Mouse (Mus musculus) ES-E14 (cell line): ENCODE measurements around the gene Btla. TPM values are rescaled to one million over a fixed set of nuclear protein-coding genes. Genes with fewer than 3 reads are reported as not detected.

Experiments
- DNase-seq: peaks from one replicate; pipeline ENCODE4 v3.0.0-alpha.2; 2013; ENCODE audit warnings: low read depth, low spot score
- H3K27ac ChIP-seq: 2 replicates; pipeline ENCODE4 v1.5.1; 2012; ENCODE audit warnings: low read depth, mild to moderate bottlenecking, low read length, moderate library complexity, mixed read lengths; ENCODE audit not compliant: poor library complexity, insufficient read depth, severe bottlenecking
- H3K36me3 ChIP-seq: 2 replicates; pipeline ENCODE4 v1.6.1; 2012; ENCODE audit warnings: mild to moderate bottlenecking, low read length, moderate library complexity, mixed read lengths; ENCODE audit not compliant: control insufficient read depth, poor library complexity, insufficient read depth, severe bottlenecking
- H3K4me1 ChIP-seq, 2 experiments: fragments of 150-350 bp in 1 of 2; sonication (generic) in 1 of 2; 2 replicates each; pipeline ENCODE4 v1.6.1; 2012; ENCODE audit warnings: low read length in 2 of 2, mild to moderate bottlenecking in 1 of 2, mixed read lengths in 1 of 2; ENCODE audit not compliant: control insufficient read depth in 2 of 2, insufficient read depth in 2 of 2, poor library complexity in 1 of 2
- H3K4me3 ChIP-seq, 2 experiments: fragments of 150-350 bp in 1 of 2; sonication (generic) in 1 of 2; 2 replicates each; pipeline ENCODE4 v1.5.1; 2012; ENCODE audit warnings: low read length in 2 of 2, low read depth in 1 of 2, mild to moderate bottlenecking in 1 of 2, mixed read lengths in 1 of 2; ENCODE audit not compliant: insufficient read depth in 1 of 2, poor library complexity in 1 of 2, severe bottlenecking in 1 of 2
- H3K9ac ChIP-seq: 2 replicates; pipeline ENCODE4 v1.6.1; 2012; ENCODE audit warnings: low read depth, mild to moderate bottlenecking, low read length, mixed read lengths; ENCODE audit not compliant: poor library complexity, insufficient read depth, severe bottlenecking
- H3K9me3 ChIP-seq: fragments of 150-350 bp; sonication (generic); 2 replicates; pipeline ENCODE4 v1.6.1; 2012; ENCODE audit warnings: low read depth, mild to moderate bottlenecking, low read length; ENCODE audit not compliant: control insufficient read depth, insufficient read depth
- CHD2 ChIP-seq: IDR thresholded peaks from 2 replicates; pipeline ENCODE4 v1.6.1; 2014; ENCODE audit warnings: mild to moderate bottlenecking, low read depth, low read length, inconsistent platforms
- HCFC1 ChIP-seq: IDR thresholded peaks from 2 replicates; pipeline ENCODE4 v1.6.1; 2012; ENCODE audit warnings: low read length, inconsistent platforms, borderline replicate concordance; ENCODE audit not compliant: insufficient read depth
- MAFK ChIP-seq: IDR thresholded peaks from 2 replicates; pipeline ENCODE4 v1.6.1; 2014; ENCODE audit warnings: mild to moderate bottlenecking, low read depth, low read length, inconsistent platforms; ENCODE audit not compliant: insufficient read depth
- ZC3H11A ChIP-seq: IDR thresholded peaks from 2 replicates; pipeline ENCODE4 v1.6.1; 2012; ENCODE audit warnings: low read depth, mild to moderate bottlenecking, inconsistent platforms, low read length, borderline replicate concordance
- ZNF384 ChIP-seq: IDR thresholded peaks from 2 replicates; pipeline ENCODE4 v1.6.1; 2012; ENCODE audit warnings: low read depth, low read length, inconsistent platforms
- in situ Hi-C, 2 experiments: fragments of 600-800 bp; cut with MboI; formaldehyde crosslinking; loops; one replicate each; pipeline ENCODE4 v1.15.1; 2025; ENCODE audit warnings: low sequenced_read_pairs in 2 of 2, inconsistent platforms in 1 of 2; ENCODE audit not compliant: unreplicated experiment in 2 of 2
- total RNA-seq: library from RNA; depleted of rRNA; stranded (reverse); fragments of 300-350 nt; gene quantifications from 2 replicates; pipeline ENCODE4 v1.2.3, GENCODE M21; 2012

Btla gene
- total RNA-seq, 1 experiment = 1.1 TPM

GRCm38 (mm10) chr16:45242700-45243099 lies 18.6 kb downstream of the Btla start:
- in situ Hi-C loops = no loop called here
- H3K9ac ChIP-seq = no peak overlapping the region
- TF ChIP-seq HCFC1 = no peak
- no peak for TF ChIP-seq CHD2
- TF ChIP-seq MAFK = no peak
- no peak for TF ChIP-seq ZNF384
- no peak for TF ChIP-seq ZC3H11A
- no peaks in the 10 kb centered on the region for H3K4me1 ChIP-seq
- no peak overlapping the region for H3K4me3 ChIP-seq
- no peaks in the 10 kb centered on the region for H3K9me3 ChIP-seq
- DNase-seq = no peak
- no peak overlapping the region for H3K27ac ChIP-seq
- no peaks in the 10 kb centered on the region for H3K36me3 ChIP-seq

GRCm38 (mm10) chr16:45244930-45245472 lies 20.9 kb downstream of the Btla start:
- Histone ChIP-seq H3K4me1 (no peaks in the 10 kb centered on the region), H3K36me3 (no peaks in the 10 kb centered on the region), H3K9ac (no peak overlapping the region), H3K9me3 (no peaks in the 10 kb centered on the region), H3K27ac (no peak overlapping the region), H3K4me3 (no peak overlapping the region)
- DNase-seq = no peak
- in situ Hi-C loops = no loop called here
- TF ChIP-seq HCFC1 = no peak
- TF ChIP-seq MAFK = no peak
- TF ChIP-seq CHD2 = no peak
- TF ChIP-seq ZC3H11A = no peak

GRCm38 (mm10) chr16:45249761-45250160 lies 25.6 kb downstream of the Btla start:
- no peaks in the 10 kb centered on the region for H3K4me1 ChIP-seq
- DNase-seq = no peak
- H3K27ac ChIP-seq = no peak overlapping the region
- H3K9me3 ChIP-seq = no peaks in the 10 kb centered on the region
- in situ Hi-C loops = no loop called here
- H3K36me3 ChIP-seq = no peaks in the 10 kb centered on the region
- H3K9ac ChIP-seq = no peak overlapping the region
- H3K4me3 ChIP-seq = no peak overlapping the region
- TF ChIP-seq ZNF384 (no peak), MAFK (no peak), ZC3H11A (no peak), HCFC1 (no peak)

- no peak for TF ChIP-seq ZNF384
- no peak for TF ChIP-seq HCFC1
- no peak for TF ChIP-seq MAFK
- no peak for TF ChIP-seq CHD2
- TF ChIP-seq ZC3H11A = no peak
- DNase-seq = no peak
- Histone ChIP-seq H3K36me3 (no peaks in the 10 kb centered on the region), H3K9ac (no peak overlapping the region), H3K9me3 (no peaks in the 10 kb centered on the region), H3K4me1 (no peaks in the 10 kb centered on the region), H3K4me3 (no peak overlapping the region), H3K27ac (no peak overlapping the region)
- in situ Hi-C loops = no loop called here
Measured at GRCm38 (mm10) chr16:45250317-45250716, 26.2 kb downstream of the Btla start.

GRCm38 (mm10) chr16:45251773-45252413 lies 27.8 kb downstream of the Btla start:
- no peak overlapping the region for H3K9ac ChIP-seq
- TF ChIP-seq CHD2 (no peak), MAFK (no peak), ZNF384 (no peak), ZC3H11A (no peak), HCFC1 (no peak)
- in situ Hi-C loops = no loop called here
- no peaks in the 10 kb centered on the region for H3K4me1 ChIP-seq
- DNase-seq = no peak
- no peaks in the 10 kb centered on the region for H3K36me3 ChIP-seq
- no peaks in the 10 kb centered on the region for H3K9me3 ChIP-seq
- no peak overlapping the region for H3K4me3 ChIP-seq
- H3K27ac ChIP-seq = no peak overlapping the region
